Mouse (Mus musculus) thymus, adult 2 months (tissue): ENCODE results near the gene Slco2b1. TPM values are rescaled to one million over a fixed set of nuclear protein-coding genes. Genes with fewer than 3 reads are reported as not detected.

Experiments
- DNase-seq: peaks from one replicate; pipeline ENCODE4 v3.0.0; 2021
- H3K27ac ChIP-seq: fragments of 200-500 bp; 2 replicates; pipeline ENCODE4 v1.5.1; 2012; ENCODE audit warnings: low read length, control low read depth; ENCODE audit not compliant: control insufficient read depth, insufficient read depth
- H3K27me3 ChIP-seq: fragments of 200-500 bp; 2 replicates; pipeline ENCODE4 v1.6.1; 2012; ENCODE audit warnings: mild to moderate bottlenecking, low read length, moderate library complexity, mixed read lengths; ENCODE audit not compliant: control insufficient read depth, insufficient read depth
- H3K36me3 ChIP-seq: fragments of 200-500 bp; 2 replicates; pipeline ENCODE4 v1.6.1; 2012; ENCODE audit warnings: mild to moderate bottlenecking, low read length, moderate library complexity; ENCODE audit not compliant: control insufficient read depth, insufficient read depth
- H3K4me1 ChIP-seq: fragments of 200-500 bp; replicated peaks from 2 replicates; pipeline ENCODE4 v1.6.1; 2012; ENCODE audit warnings: low read length; ENCODE audit not compliant: control insufficient read depth, insufficient read depth
- H3K4me3 ChIP-seq: fragments of 200-500 bp; 2 replicates; pipeline ENCODE4 v1.5.1; 2012; ENCODE audit warnings: mild to moderate bottlenecking, low read length, control low read depth, moderate library complexity; ENCODE audit not compliant: control insufficient read depth, insufficient read depth
- CTCF ChIP-seq: fragments of 200-500 bp; IDR thresholded peaks from 2 replicates; pipeline ENCODE4 v1.5.1; 2012; ENCODE audit warnings: mild to moderate bottlenecking, control low read depth, low read length, moderate library complexity, borderline replicate concordance; ENCODE audit not compliant: control insufficient read depth, poor library complexity, insufficient read depth; ENCODE audit errors: extremely low read depth
- POLR2A ChIP-seq: fragments of 200-500 bp; IDR thresholded peaks from 2 replicates; pipeline ENCODE4 v1.6.1; 2012; ENCODE audit warnings: mild to moderate bottlenecking, low read length, control low read depth, moderate library complexity; ENCODE audit not compliant: control insufficient read depth, poor library complexity, insufficient read depth; ENCODE audit errors: extremely low read depth
- WGBS: fragments of 180-500 bp; shearing (Covaris S2); methylation state at CpG from one replicate; pipeline ENCODE4 v1.1.7; 2018; 5-methylcytosine and 5-hydroxymethylcytosine counted together
- polyA plus RNA-seq: library from polyadenylated mRNA; depleted of rRNA; stranded (reverse); fragments of >200 nt; gene quantifications from 2 replicates; pipeline ENCODE4 v1.2.3, GENCODE M21; 2012

Slco2b1 gene
- polyA plus RNA-seq, 1 experiment: 36.1 TPM

- 87% methylated on average over 7 of the region's 7 CpGs for WGBS
- TF ChIP-seq POLR2A: no peak
- TF ChIP-seq CTCF: no peak
These were observed 66.4 kb downstream of the Slco2b1 start for GRCm38 (mm10) chr7:99644701-99645100.

GRCm38 (mm10) chr7:99642078-99642477 lies 69.1 kb downstream of the Slco2b1 start:
- no peak for TF ChIP-seq CTCF
- TF ChIP-seq POLR2A: no peak
- H3K27ac ChIP-seq: no peak overlapping the region
- DNase-seq: no peak
- no peaks in the 10 kb centered on the region for H3K4me1 ChIP-seq
- 81% methylated on average over 3 of the region's 3 CpGs for WGBS
- H3K27me3 ChIP-seq: no peaks in the 10 kb centered on the region
- no peak overlapping the region for H3K4me3 ChIP-seq
- H3K36me3 ChIP-seq: no peaks in the 10 kb centered on the region

More at GRCm38 (mm10) chr7:99644701-99645100, 66.4 kb downstream of the Slco2b1 start:
- H3K4me1 ChIP-seq: no peaks in the 10 kb centered on the region
- H3K4me3 ChIP-seq: no peak overlapping the region
- no peaks in the 10 kb centered on the region for H3K27me3 ChIP-seq
- DNase-seq: no peak
- no peaks in the 10 kb centered on the region for H3K36me3 ChIP-seq
- no peak overlapping the region for H3K27ac ChIP-seq

- Histone ChIP-seq H3K4me1 (no peaks in the 10 kb centered on the region), H3K36me3 (no peaks in the 10 kb centered on the region), H3K27ac (no peak overlapping the region), H3K27me3 (no peaks in the 10 kb centered on the region), H3K4me3 (no peak overlapping the region)
- WGBS: 66% methylated on average over 4 of the region's 4 CpGs
- TF ChIP-seq POLR2A: no peak
- no peak for TF ChIP-seq CTCF
- DNase-seq: no peak
These were observed 69.9 kb downstream of the Slco2b1 start for GRCm38 (mm10) chr7:99641245-99641644.

GRCm38 (mm10) chr7:99633966-99634665 lies 77.0 kb downstream of the Slco2b1 start:
- no peaks in the 10 kb centered on the region for H3K4me1 ChIP-seq
- no peak for DNase-seq
- TF ChIP-seq POLR2A: no peak
- TF ChIP-seq CTCF: no peak
- no peaks in the 10 kb centered on the region for H3K36me3 ChIP-seq
- no peaks in the 10 kb centered on the region for H3K27me3 ChIP-seq
- no peak overlapping the region for H3K27ac ChIP-seq
- WGBS: 83% methylated on average over 8 of the region's 8 CpGs
- H3K4me3 ChIP-seq: no peak overlapping the region

GRCm38 (mm10) chr7:99632286-99632685 lies 78.9 kb downstream of the Slco2b1 start:
- 17% methylated on average over 6 of the region's 6 CpGs for WGBS
- no peaks in the 10 kb centered on the region for H3K36me3 ChIP-seq
- no peaks in the 10 kb centered on the region for H3K4me1 ChIP-seq
- TF ChIP-seq POLR2A (no peak), CTCF (no peak)
- H3K27me3 ChIP-seq: peaks cover 1% of the 10 kb centered on the region; the same call in 1 of the 2 replicates
- no peak overlapping the region for H3K27ac ChIP-seq
- no peak for DNase-seq
- no peak overlapping the region for H3K4me3 ChIP-seq

GRCm38 (mm10) chr7:99627366-99627765 lies 83.8 kb downstream of the Slco2b1 start:
- H3K4me3 ChIP-seq: no peak overlapping the region
- peaks cover 16% of the 10 kb centered on the region for H3K4me1 ChIP-seq
- no peak for TF ChIP-seq CTCF
- no peak for TF ChIP-seq POLR2A
- WGBS: 21% methylated on average over 7 of the region's 7 CpGs
- peaks cover 14% of the 10 kb centered on the region; the same call in 1 of the 2 replicates for H3K27me3 ChIP-seq
- no peaks in the 10 kb centered on the region for H3K36me3 ChIP-seq
- DNase-seq: no peak
- H3K27ac ChIP-seq: no peak overlapping the region
